Mouse (Mus musculus) retina, postnatal 7 days (tissue): ENCODE measurements around the gene Astn2.

ENCODE experiments used
- DNase-seq: peaks from one replicate; pipeline ENCODE4 v3.0.0-alpha.2; 2012; ENCODE audit warnings: low read depth, low spot score

The Astn2 gene

DNA sequence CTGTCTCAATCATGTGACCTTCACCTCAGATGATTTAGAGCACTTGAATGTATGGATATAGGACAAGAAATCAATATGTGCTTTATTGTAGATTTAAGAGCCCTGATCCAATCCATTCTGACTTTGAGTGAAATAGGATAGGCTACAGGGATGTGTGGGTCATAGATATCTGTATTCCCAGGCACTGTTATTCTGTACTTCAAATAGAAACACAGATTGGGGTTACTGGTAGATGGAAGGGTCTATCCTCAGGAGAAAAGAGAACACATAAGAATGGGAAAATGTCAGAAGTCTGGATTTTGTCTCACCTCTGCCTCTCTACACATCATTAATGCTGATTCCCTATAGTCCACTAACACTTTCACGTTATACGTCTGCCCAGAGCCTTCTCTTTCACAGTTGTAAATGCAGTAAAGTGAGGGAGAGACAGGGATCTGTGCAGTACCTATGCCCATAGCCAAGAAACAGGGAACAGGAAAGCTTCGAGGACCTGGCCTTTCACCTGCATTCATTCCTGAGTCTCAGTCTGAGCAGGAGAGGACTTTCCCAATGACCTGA, 981.3 kb downstream of the Astn2 start:
- no peak for DNase-seq

DNA sequence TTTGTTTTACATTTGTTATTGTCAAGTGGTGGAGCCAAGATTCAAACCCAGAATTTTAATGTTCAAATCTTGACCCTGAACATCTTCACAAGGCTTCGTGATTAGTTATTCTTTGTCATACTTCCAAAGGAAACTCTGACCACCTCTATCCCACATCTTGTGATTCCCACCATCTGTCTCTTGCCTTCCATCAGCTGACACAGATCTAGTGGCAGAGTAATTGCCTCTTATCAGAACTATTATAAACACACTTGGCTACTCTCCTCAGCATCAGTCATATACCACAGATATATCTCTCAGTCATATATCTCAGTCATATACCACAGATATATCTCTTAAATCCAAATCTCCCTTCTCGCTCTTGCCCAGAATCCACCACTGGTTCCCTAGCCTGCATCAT, 983.1 kb downstream of the Astn2 start:
- no peak for DNase-seq

DNA sequence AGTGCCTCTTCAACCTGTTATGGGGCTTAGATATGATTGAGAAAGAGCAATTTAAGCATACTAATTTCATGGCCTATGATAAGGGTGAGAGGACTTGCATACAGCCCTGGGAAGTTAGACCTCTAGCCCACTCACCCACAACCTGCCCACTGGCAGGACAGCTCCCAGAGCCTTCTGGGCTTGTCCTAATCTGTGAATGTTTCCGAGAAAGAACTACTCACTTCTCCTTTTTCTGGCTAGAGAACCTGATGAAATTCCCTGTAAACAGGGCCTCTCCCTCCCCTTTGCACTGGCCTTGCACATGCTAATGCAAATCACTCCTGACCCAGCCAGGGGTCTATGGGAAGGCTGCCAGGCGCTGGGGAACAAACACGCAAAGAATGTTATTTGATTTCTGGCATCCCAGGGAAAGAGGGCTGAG, 983.9 kb downstream of the Astn2 start:
- DNase-seq: no peak

DNA sequence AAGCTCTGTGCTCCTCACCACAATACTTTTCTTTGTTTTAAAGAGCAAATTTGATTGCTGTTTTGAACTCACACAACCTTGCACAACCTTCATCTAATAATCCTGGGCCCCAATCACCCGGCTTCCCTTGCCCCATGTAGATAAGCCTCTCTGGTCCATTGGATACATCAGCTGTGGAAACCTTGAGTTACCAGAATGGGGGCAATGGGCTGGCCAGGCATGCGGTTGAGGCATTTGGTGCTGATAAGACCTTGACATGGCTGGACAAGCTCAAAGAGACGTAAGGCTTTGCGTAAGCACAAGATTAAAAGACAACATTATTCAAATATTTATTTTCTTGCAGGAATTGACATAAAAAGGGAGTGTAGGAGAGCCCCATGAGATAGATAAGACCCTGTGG, 988.9 kb downstream of the Astn2 start:
- no peak for DNase-seq

DNA sequence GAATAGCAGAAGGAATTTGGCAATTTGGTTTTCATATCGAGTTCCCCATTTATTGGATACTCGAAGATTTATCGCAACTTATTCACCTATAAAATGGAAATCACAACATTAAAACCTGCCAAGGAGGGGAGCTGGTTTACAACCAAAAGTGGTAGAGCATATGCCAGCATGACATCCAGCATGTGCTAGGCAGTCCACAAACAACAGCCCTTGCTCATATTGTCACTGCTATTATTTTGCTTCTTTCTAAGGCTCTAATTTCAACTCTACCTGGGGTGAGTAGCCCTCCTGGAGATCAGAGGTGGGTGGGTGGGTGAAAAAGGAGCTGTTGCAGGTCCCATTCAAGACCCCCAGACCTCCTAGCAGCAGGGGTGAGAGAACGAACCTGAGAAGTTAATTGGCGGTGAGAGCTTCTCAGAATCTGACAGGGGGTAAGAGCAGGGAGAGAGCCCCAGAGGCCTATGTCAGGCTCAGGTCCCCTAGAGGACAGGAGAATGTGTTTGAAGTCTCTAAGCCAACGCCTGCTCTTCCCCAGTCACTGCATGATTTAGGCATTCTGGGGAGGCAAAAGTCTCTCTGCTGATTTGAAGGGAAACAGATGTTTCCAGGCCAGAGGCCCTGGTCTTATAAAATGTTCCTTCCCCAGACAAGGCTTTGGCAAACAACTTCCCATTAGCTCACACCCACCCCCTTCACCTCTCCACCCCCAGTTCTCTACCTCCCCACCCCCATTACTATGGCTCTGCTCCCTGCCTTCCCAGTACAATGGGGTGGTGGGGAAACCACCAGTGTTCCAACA, 1001.4 kb downstream of the Astn2 start:
- DNase-seq: no peak

DNA sequence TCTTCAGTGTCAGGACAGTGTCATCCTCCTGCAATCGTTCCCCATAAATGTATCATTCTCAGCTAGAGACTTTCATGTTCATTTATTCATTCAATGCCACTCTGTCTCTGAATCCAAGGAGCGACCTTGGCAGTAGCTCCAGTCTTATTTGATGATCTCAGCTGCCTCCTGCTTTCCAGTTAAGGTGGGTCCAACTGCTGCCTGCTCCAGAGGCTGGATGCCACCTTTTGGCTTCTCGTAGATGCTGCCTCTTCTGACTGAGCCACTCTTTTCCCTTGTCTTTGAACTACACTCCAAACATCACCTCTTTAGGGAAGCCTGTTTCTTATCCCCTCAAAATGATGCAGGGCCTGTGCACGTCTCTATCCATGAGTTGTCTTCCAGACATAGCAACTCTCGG, 1002.1 kb downstream of the Astn2 start:
- no peak for DNase-seq

DNA sequence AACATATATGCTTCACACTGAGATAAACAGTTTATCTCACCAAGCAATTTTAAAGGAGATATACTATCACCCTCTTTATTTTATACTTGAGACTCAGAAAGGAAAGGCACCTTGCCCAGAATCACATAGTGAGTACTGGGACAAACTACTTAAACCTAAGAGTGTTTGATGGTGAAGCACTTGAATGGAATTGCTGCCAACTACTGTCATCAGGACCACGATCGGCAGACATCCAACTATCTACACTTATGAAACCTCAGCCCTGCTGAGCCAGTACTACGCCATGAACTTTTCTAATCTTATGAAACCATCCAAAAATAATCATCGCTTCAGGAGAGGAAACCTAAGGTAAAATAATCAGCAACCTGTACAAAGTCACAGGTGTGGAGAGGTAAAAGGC, 1005.0 kb downstream of the Astn2 start:
- no peak for DNase-seq

DNA sequence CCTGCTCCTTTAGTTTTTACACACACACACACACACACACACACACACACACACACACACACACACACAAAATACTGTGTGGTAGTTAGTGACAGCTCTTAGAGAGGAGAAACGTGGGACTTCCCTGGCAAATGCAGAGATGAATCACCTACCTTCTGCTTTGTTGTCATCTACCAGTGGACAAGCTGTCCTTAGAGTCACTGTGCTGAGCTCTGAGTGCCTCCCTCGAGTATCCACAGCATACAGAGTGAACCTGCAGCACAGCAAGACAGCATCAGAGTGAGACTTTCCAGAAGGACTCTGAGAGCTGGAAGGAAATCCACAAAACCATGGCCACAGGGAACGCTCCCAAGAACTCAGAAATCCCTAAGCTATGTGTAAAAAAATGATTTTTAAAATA, 1007.6 kb downstream of the Astn2 start:
- no peak for DNase-seq

DNA sequence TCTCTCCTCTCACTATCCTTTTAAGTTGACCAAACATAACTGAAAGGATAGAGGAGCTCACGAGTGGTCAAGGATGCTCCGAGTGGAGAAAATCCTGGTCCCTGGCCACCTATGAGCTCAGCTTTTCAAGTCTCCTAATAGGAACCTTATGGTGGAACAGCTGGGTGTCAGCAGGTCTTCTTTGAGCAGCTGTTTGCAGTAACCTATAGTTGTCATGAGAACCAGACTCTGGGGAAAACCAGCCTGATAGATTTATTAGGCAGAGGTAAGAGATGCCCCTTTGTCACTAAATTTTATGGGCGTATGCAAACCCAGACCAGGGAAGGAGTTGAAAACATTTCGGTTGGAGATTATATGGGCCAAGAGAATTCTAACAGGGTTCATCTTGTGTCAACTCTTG, 1013.4 kb downstream of the Astn2 start:
- DNase-seq: no peak

DNA sequence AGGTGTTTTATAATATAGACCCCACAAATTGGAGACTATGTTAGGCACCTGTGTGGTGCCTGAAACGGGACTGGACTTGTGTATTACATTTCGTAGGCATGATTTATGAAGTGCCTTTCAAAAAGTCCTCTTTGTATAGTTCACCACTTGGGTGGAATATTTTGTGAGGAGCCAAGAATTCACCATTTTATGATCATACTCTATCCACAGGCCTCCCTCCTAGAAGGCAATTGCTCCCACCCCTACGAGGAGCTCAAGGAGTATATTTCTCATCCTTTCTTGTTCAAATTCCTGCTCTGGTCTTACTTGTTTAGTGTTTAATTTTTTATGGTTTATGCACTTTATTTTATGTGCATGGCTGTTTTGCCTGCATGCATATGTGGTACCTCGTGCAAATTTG, 1021.3 kb downstream of the Astn2 start:
- DNase-seq: no peak

DNA sequence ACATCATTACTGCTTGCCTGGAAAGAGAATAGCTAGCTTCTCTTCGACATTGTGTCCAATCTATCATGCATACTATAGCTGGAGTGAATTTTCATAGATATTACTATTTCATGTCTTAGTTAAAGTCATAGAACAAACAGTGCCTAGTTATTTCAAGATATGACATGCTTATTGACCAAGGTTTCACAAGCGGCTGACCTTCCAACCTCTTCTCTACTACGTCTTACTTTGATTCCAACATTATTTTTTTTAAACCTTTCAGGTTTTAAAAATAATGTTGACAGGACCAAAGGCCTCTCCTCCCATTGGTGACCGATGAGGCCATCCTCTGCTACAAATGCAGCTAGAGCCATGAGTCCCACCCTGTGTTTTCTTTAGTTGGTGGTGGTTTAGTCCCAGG, 1025.0 kb downstream of the Astn2 start:
- no peak for DNase-seq

DNA sequence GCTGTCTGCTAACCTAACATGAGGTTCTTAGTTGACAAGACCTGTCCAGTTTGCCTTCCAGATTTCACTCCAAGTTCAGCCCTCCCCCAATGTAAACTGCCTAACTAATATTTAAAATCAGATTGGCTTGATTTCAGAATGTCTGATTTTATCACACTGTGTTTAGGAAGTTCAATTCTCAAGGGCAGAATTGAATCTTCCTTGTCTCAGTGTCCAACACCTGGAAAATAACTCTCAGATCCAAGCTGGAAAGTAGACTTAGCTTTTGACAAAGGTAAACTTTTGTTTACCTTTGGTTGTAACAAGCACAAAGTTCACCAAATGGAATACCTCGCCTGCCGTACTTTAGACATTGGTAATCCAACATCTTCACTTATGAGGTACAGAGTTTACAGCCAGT, 1027.8 kb downstream of the Astn2 start:
- DNase-seq: no peak

DNA sequence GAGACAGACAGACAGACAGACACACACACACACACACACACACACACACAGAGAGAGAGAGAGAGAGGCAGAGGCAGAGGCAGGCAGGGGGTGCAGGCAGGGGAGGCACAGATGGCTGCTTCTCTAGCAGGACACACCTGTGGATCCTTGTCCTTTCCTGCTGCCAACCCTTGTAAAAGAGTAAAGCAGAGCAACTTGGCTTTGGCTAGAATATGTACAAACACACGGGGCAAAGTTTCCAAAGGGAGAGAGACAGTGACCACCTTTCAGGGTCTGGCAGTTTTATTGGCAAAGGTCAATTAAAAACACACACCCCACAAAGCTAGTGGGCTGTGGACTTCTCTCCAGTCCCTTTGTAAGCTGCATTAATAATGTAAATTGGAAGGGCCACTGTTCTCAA, 1030.6 kb downstream of the Astn2 start:
- DNase-seq: no peak

DNA sequence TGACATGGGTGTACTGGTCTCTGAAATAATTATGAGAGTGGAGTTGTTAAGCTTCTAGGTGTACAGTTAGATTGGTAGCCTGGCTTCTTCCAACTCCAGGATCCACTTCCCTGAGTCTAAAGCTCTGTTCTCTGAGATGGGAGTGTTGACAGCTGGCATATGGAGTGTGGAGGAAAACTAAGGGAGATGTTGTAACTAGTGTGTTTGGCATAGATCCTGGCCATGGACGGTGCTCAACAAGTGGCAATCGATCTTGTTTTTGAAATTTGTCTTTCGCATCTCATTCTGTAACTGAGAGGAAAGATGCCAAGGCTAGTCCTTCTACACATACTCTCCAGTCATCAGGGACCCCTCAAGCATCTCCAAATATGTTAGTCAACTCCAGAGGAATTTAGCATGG, 1031.7 kb downstream of the Astn2 start:
- no peak for DNase-seq

DNA sequence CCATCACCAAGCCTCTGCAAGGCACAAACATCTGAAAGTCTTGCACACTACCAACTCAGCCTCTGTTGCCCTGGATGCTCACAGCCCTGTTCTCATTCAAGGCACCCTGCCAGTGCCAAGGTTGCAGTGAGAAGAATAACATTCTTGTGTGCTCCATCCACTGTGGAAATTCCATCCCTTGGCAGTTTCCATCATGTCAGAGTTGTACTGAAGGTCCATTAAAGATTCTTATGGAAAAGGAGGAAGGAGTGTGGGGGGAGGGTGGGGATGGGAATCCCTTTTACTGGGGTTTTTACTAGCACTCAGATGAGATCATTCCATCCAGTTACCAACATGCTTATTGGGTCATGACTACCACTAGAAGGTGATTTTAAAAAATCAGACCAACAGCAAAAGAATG, 1037.3 kb downstream of the Astn2 start:
- DNase-seq: no peak

DNA sequence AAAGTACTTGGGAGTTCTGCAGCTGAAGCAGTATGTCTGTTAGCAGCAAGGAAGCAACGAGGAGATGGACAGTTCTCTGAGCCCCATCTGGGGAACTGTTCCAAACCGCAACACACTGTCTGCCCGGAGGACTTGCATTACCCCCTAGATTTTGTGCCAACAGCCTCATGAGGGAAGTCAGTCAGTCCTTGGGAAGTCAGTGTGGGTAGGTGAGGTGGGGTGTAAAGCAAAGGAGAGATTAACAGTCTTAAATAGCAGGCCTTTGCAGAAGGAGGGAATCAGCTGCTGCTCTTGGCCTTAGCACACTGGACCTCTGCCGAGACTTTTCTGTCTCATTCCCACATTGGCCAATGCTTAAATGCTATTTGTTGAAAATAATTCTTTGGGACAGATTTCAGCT, 1049.8 kb downstream of the Astn2 start:
- no peak for DNase-seq

DNA sequence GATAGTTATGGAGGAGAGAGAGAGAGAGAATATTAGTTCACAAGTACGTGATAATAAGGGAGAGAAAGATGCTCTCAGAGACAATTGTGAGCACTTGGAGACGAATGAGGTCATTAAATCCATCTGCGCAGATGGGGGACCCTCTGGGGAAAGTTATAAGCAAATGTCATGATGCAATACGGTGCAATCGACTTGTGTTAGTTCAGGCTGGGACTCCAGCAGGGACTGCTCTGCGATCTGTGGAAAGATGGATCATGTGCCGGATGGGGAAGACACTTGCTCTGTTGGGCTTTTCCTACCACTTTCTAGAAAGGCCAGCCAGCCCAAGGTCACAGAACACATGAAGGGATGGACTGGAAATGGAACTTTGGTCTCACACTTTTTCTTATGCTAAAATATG, 1053.9 kb downstream of the Astn2 start:
- DNase-seq: no peak

DNA sequence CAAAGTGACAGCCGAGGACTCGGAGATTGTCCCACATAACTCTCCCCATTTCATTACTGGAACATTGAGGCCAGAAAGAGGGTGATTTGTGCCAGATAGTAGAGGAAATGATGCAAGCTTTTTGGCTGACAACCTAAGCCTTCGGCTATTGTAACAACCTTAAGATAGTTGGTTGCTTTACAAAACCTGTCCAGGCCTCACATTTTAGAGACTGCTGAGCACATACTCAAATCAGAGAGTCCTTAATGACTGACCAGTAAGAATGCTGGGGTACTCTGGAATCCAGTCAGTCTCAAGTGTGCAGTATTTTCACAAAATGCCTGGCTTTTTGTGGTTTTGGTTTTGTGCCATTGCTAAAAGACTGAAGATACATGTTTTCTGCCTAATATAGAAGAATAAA, 1062.6 kb downstream of the Astn2 start:
- no peak for DNase-seq

DNA sequence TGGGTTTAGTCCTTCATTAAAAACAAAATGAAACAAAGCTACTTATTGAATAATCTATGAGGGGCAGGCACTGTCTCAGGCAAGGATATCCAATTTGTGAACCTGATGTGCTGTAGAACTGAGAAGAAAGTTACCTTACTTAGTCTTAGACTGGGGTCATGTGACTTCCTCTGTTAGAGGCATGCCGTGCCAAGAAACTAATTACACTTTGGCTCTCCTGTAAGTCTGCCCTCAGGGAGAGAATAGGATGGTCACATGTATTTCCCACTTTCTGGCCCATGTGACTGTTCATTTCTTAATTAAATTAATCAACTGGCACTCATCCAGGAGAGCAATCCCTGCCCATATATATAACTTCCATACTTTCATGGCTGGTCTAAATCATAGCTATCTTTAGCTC, 1070.7 kb downstream of the Astn2 start:
- DNase-seq: no peak
